Mouse (Mus musculus) mesoderm, embryonic 11.5 days (tissue): ENCODE data around the gene Gm13278.
"Not testable (repeated sequence)": the region's sequence is repeated elsewhere in the genome, so short reads cannot be mapped to it uniquely, and the experiment has no call there.

Source experiments
- DNase-seq: peaks from one replicate; pipeline ENCODE4 v3.0.0-alpha.2; 2012; ENCODE audit warnings: low read depth, low spot score

The Gm13278 gene

GRCm38 (mm10) chr4:88793936-88794675 lies 2.8 kb downstream of the Gm13278 start, which contains the start of gene Gm13275:
Gene Gm13275, plus strand, starts transcription at chr4:88794487.
- not testable (repeated sequence) for DNase-seq

- DNase-seq: not testable (repeated sequence)
Measured at GRCm38 (mm10) chr4:88797097-88797496, 5.7 kb downstream of the Gm13278 start, which contains the start of gene Gm13279. Gene Gm13279, plus strand, starts transcription at chr4:88797397.

GRCm38 (mm10) chr4:88799365-88799764 lies 8.0 kb downstream of the Gm13278 start, which contains the start of gene Gm13285:
Gene Gm13285, plus strand, starts transcription at chr4:88799665.
- DNase-seq: not testable (repeated sequence)

GRCm38 (mm10) chr4:88802954-88803353 lies 11.6 kb downstream of the Gm13278 start, which contains the start of gene Gm13287:
Gene Gm13287, plus strand, starts transcription at chr4:88803254.
- not testable (repeated sequence) for DNase-seq

- not testable (repeated sequence) for DNase-seq
Measured at GRCm38 (mm10) chr4:88805231-88805630, 13.9 kb downstream of the Gm13278 start, which contains the start of gene Gm13288. Gene Gm13288, plus strand, starts transcription at chr4:88805531.

- not testable (repeated sequence) for DNase-seq
Measured at GRCm38 (mm10) chr4:88805761-88806160, 14.4 kb downstream of the Gm13278 start.

- no peak for DNase-seq
Measured at GRCm38 (mm10) chr4:88815928-88816327, 24.6 kb downstream of the Gm13278 start, which contains the start of gene Ifna7. Gene Ifna7, plus strand, starts transcription at chr4:88816228.

- DNase-seq: no peak
Measured at GRCm38 (mm10) chr4:88819659-88820058, 28.3 kb downstream of the Gm13278 start, which contains the start of gene Ifna11. Gene Ifna11, plus strand, starts transcription at chr4:88819959.

GRCm38 (mm10) chr4:88822995-88823394 lies 31.6 kb downstream of the Gm13278 start:
- DNase-seq: peak; percentile 4

GRCm38 (mm10) chr4:88827116-88827515 lies 35.8 kb downstream of the Gm13278 start, which contains the start of gene Ifna6:
Gene Ifna6, plus strand, starts transcription at chr4:88827416.
- DNase-seq: not testable (repeated sequence)

GRCm38 (mm10) chr4:88830523-88830922 lies 39.2 kb downstream of the Gm13278 start:
- DNase-seq: peak; percentile 16

GRCm38 (mm10) chr4:88835225-88835624 lies 43.9 kb downstream of the Gm13278 start, which contains the start of gene Ifna5:
Gene Ifna5, plus strand, starts transcription at chr4:88835525.
- DNase-seq: not testable (repeated sequence)

GRCm38 (mm10) chr4:88838828-88839227 lies 47.5 kb downstream of the Gm13278 start:
- DNase-seq: no peak

GRCm38 (mm10) chr4:88840058-88840457 lies 48.7 kb downstream of the Gm13278 start:
- no peak for DNase-seq

- no peak for DNase-seq
Measured at GRCm38 (mm10) chr4:88841438-88841911, 50.1 kb downstream of the Gm13278 start, which contains the start of gene Ifna4. Gene Ifna4, plus strand, starts transcription at chr4:88841861.
